Mouse (Mus musculus) ES-E14 (cell line): ENCODE measurements around the gene Cdk5rap3. TPM values are rescaled to one million over a fixed set of nuclear protein-coding genes. Genes with fewer than 3 reads are reported as not detected.

Experiments used
- DNase-seq: peaks from one replicate; pipeline ENCODE4 v3.0.0-alpha.2; 2013; ENCODE audit warnings: low read depth, low spot score
- H3K27ac ChIP-seq: 2 replicates; pipeline ENCODE4 v1.5.1; 2012; ENCODE audit warnings: low read depth, mild to moderate bottlenecking, low read length, moderate library complexity, mixed read lengths; ENCODE audit not compliant: poor library complexity, insufficient read depth, severe bottlenecking
- H3K36me3 ChIP-seq: 2 replicates; pipeline ENCODE4 v1.6.1; 2012; ENCODE audit warnings: mild to moderate bottlenecking, low read length, moderate library complexity, mixed read lengths; ENCODE audit not compliant: control insufficient read depth, poor library complexity, insufficient read depth, severe bottlenecking
- H3K4me1 ChIP-seq, 2 experiments: fragments of 150-350 bp in 1 of 2; sonication (generic) in 1 of 2; 2 replicates each; pipeline ENCODE4 v1.6.1; 2012; ENCODE audit warnings: low read length in 2 of 2, mild to moderate bottlenecking in 1 of 2, mixed read lengths in 1 of 2; ENCODE audit not compliant: control insufficient read depth in 2 of 2, insufficient read depth in 2 of 2, poor library complexity in 1 of 2
- H3K4me3 ChIP-seq, 2 experiments: fragments of 150-350 bp in 1 of 2; sonication (generic) in 1 of 2; 2 replicates each; pipeline ENCODE4 v1.5.1; 2012; ENCODE audit warnings: low read length in 2 of 2, low read depth in 1 of 2, mild to moderate bottlenecking in 1 of 2, mixed read lengths in 1 of 2; ENCODE audit not compliant: insufficient read depth in 1 of 2, poor library complexity in 1 of 2, severe bottlenecking in 1 of 2
- H3K9ac ChIP-seq: 2 replicates; pipeline ENCODE4 v1.6.1; 2012; ENCODE audit warnings: low read depth, mild to moderate bottlenecking, low read length, mixed read lengths; ENCODE audit not compliant: poor library complexity, insufficient read depth, severe bottlenecking
- H3K9me3 ChIP-seq: fragments of 150-350 bp; sonication (generic); 2 replicates; pipeline ENCODE4 v1.6.1; 2012; ENCODE audit warnings: low read depth, mild to moderate bottlenecking, low read length; ENCODE audit not compliant: control insufficient read depth, insufficient read depth
- CHD2 ChIP-seq: IDR thresholded peaks from 2 replicates; pipeline ENCODE4 v1.6.1; 2014; ENCODE audit warnings: mild to moderate bottlenecking, low read depth, low read length, inconsistent platforms
- HCFC1 ChIP-seq: IDR thresholded peaks from 2 replicates; pipeline ENCODE4 v1.6.1; 2012; ENCODE audit warnings: low read length, inconsistent platforms, borderline replicate concordance; ENCODE audit not compliant: insufficient read depth
- MAFK ChIP-seq: IDR thresholded peaks from 2 replicates; pipeline ENCODE4 v1.6.1; 2014; ENCODE audit warnings: mild to moderate bottlenecking, low read depth, low read length, inconsistent platforms; ENCODE audit not compliant: insufficient read depth
- ZC3H11A ChIP-seq: IDR thresholded peaks from 2 replicates; pipeline ENCODE4 v1.6.1; 2012; ENCODE audit warnings: low read depth, mild to moderate bottlenecking, inconsistent platforms, low read length, borderline replicate concordance
- ZNF384 ChIP-seq: IDR thresholded peaks from 2 replicates; pipeline ENCODE4 v1.6.1; 2012; ENCODE audit warnings: low read depth, low read length, inconsistent platforms
- in situ Hi-C, 2 experiments: fragments of 600-800 bp; cut with MboI; formaldehyde crosslinking; loops; one replicate each; pipeline ENCODE4 v1.15.1; 2025; ENCODE audit warnings: low sequenced_read_pairs in 2 of 2, inconsistent platforms in 1 of 2; ENCODE audit not compliant: unreplicated experiment in 2 of 2
- total RNA-seq: library from RNA; depleted of rRNA; stranded (reverse); fragments of 300-350 nt; gene quantifications from 2 replicates; pipeline ENCODE4 v1.2.3, GENCODE M21; 2012

Gene Cdk5rap3
- total RNA-seq, 1 experiment = 87.5 TPM

GRCm38 (mm10) chr11:96955094-96955493 is 38.8 kb upstream of the Cdk5rap3 start:
- Histone ChIP-seq H3K36me3 (peaks cover 59% of the 10 kb centered on the region), H3K4me3 (peak overlapping the region; percentile 13 to 53; a peak in 3 of 4 replicates), H3K9me3 (no peaks in the 10 kb centered on the region), H3K9ac (peak overlapping the region; percentile 74; the same call in 1 of the 2 replicates), H3K4me1 (peaks cover 9 to 20% of the 10 kb centered on the region in 2 experiments), H3K27ac (peak overlapping the region; percentile 8; the same call in 1 of the 2 replicates)
- in situ Hi-C loops = no loop called here
- no peak for TF ChIP-seq ZC3H11A
- TF ChIP-seq ZNF384 = no peak
- no peak for TF ChIP-seq MAFK
- no peak for TF ChIP-seq CHD2
- TF ChIP-seq HCFC1 = no peak
- no peak for DNase-seq

- no peak overlapping the region for H3K27ac ChIP-seq
- in situ Hi-C loops = no loop called here
- no peak for DNase-seq
- TF ChIP-seq MAFK (no peak), CHD2 (no peak), HCFC1 (no peak), ZC3H11A (no peak), ZNF384 (no peak)
- H3K4me1 ChIP-seq = peaks cover 9 to 20% of the 10 kb centered on the region in 2 experiments
- H3K9ac ChIP-seq = no peak overlapping the region
- no peak overlapping the region for H3K4me3 ChIP-seq
- H3K9me3 ChIP-seq = no peaks in the 10 kb centered on the region
- H3K36me3 ChIP-seq = peaks cover 44% of the 10 kb centered on the region
These were observed 36.6 kb upstream of the Cdk5rap3 start for GRCm38 (mm10) chr11:96952896-96953295.

DNA sequence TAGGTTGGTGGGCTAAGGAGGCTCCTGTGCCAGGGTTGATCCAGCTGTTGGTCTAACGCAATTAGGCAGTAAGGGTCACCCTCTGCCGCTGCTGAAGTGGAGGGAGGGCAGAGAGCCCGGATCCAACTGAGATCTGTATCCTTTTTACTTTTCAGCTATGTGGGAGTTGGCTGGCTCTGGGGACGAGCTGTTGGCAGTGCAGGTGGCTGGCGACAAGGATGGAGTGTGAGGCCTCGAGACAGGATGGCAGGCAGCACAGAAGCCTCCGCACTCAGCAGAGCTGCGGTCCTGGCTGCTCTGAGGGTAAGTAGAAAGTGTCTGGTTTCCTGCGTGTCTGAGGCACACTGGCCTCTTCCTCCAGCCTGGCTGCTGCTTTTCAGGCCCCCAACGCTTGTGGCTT is 36.1 kb upstream of the Cdk5rap3 start:
- Histone ChIP-seq H3K36me3 (peaks cover 42% of the 10 kb centered on the region), H3K27ac (no peak overlapping the region), H3K9me3 (no peaks in the 10 kb centered on the region), H3K4me1 (peaks cover 9 to 21% of the 10 kb centered on the region in 2 experiments), H3K9ac (no peak overlapping the region), H3K4me3 (no peak overlapping the region)
- in situ Hi-C loops = no loop called here
- TF ChIP-seq HCFC1 = no peak
- TF ChIP-seq ZNF384 = no peak
- TF ChIP-seq ZC3H11A = no peak
- no peak for TF ChIP-seq CHD2
- no peak for DNase-seq

GRCm38 (mm10) chr11:96950767-96951166 is 34.5 kb upstream of the Cdk5rap3 start:
- H3K9ac ChIP-seq = no peak overlapping the region
- no peak for DNase-seq
- no peak overlapping the region for H3K4me3 ChIP-seq
- no peaks in the 10 kb centered on the region for H3K9me3 ChIP-seq
- peaks cover 39% of the 10 kb centered on the region for H3K36me3 ChIP-seq
- in situ Hi-C loops = no loop called here
- H3K4me1 ChIP-seq = peaks cover 8 to 16% of the 10 kb centered on the region in 2 experiments; a peak in 3 of 4 replicates
- no peak overlapping the region for H3K27ac ChIP-seq
- TF ChIP-seq MAFK = no peak
- TF ChIP-seq ZNF384 = peak; percentile 78

GRCm38 (mm10) chr11:96947849-96948248 is 31.6 kb upstream of the Cdk5rap3 start:
- DNase-seq = no peak
- H3K4me3 ChIP-seq = no peak overlapping the region
- no peak overlapping the region for H3K9ac ChIP-seq
- in situ Hi-C loops = no loop called here
- peaks cover 14% of the 10 kb centered on the region for H3K36me3 ChIP-seq
- H3K27ac ChIP-seq = no peak overlapping the region
- peaks cover 0 to 7% of the 10 kb centered on the region in 2 experiments; a peak in 1 of 4 replicates for H3K4me1 ChIP-seq
- H3K9me3 ChIP-seq = no peaks in the 10 kb centered on the region
- TF ChIP-seq ZC3H11A (no peak), MAFK (no peak), HCFC1 (no peak), ZNF384 (no peak), CHD2 (no peak)
